Mouse (Mus musculus) inflammation-experienced regulatory T-cells, adult 6 months (primary cell): Measurements from ENCODE around the gene Helz. TPM values are rescaled to one million over a fixed set of nuclear protein-coding genes. Genes with fewer than 3 reads are reported as not detected.

ENCODE experiments used
- ATAC-seq: one replicate; pipeline ENCODE4 v1.8.0; 2017
- polyA plus RNA-seq, 3 experiments: library from polyadenylated mRNA; unstranded; fragments of 100-300 nt; shearing (Covaris generic); gene quantifications; one replicate each; pipeline ENCODE4 v1.2.1; 2017

Helz gene
- polyA plus RNA-seq, 3 experiments from 2014 or later, result 22.5 to 30.6 (median 22.6) TPM

DNA sequence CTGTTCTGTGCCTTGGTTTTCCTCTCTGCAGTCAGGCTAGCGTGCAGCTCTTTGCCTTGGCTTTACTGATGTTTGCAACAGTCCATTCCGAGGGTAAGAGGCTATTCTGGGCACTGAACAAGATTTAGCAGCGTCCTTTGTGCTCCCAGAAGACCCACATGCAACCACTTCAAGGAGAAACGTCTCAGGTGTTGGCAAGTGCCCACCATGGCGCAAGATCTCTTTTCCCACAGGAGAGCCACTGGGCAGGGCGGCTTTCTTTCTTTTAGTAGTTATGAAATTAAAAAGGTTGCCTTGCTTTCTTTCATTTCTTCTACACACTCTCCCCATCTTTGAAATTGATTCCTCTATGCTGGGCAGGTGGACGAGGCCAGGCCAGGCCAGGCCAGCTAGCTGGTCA, 181.4 kb downstream of the Helz start:
- no peak for ATAC-seq

DNA sequence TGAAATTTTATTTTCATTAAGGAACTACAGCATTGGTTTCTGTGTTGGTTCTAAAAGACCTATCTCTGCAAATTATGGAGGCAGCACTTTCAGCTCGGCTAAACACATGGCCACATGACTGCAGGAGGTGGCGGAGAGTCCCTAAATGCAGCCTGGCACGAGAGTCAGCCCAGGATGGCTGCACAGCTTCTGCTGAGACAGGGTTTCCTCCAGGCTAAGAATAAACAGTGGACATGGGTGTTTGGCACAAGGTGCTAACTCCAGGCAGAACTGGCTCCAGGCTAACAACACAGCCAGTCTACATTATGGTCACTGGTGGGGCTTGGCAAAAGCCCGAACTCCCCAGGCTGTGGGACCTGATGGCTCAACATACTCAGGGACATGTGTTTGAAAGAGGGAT, 183.2 kb downstream of the Helz start:
- no peak for ATAC-seq

DNA sequence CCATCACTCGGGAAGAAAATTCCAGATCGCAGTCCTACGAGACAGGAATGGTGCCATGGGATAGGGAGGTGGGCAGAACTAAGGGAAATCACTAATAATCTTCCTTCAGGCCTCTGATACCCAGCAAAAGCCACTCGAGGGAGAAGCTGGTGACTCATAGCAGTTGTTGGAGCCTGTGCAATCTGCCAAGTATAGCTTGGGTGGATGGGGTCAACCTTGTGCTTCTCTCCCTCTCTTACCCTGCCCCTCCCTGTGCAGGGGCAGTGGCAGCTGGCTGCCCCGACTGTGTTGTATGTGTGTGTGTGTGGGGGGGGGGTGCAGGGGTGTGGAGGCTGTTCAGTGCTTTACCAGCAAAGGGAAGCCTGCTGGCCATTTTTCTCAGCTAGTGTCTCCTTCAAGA, 183.8 kb downstream of the Helz start:
- no peak for ATAC-seq

DNA sequence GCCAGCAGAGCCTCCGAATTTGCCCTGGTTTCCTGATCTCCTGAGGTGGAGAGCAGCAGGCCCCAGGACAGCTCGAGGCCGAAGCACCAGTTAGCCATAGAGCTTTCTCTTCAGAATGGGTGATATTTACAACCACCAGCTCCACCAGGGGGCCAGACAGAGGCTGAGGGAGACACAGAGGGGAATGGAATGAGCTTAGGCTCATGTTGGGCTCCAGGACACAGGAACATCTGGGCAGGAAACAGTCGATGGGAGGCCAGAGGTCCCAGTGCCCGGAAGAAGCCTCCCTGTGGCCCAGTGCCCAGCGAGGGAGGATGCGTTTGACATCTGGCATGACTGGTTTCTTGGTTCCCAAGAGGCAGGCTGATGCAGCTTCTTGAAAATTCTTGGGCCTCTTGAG, 186.4 kb downstream of the Helz start:
- ATAC-seq, result no peak

DNA sequence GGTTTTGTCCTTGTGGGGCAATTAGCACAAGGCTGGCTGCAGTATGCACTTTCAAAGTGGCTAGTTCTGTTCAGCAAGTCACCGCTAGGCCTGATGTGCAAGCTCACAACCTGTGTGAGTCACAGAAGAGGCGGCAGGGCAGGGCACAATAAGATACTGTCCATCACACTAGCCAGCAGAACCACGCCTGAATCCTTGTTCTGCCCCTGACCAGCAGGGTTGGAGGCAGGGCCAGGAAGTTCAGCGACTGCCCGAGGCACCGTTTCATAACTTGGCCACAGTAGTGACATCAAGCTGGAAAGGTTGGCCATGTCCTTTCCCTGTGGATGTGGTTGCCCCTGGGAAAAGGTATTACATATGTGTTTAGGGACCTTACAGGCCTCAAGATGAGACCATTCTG, 190.2 kb downstream of the Helz start:
- ATAC-seq, result no peak

DNA sequence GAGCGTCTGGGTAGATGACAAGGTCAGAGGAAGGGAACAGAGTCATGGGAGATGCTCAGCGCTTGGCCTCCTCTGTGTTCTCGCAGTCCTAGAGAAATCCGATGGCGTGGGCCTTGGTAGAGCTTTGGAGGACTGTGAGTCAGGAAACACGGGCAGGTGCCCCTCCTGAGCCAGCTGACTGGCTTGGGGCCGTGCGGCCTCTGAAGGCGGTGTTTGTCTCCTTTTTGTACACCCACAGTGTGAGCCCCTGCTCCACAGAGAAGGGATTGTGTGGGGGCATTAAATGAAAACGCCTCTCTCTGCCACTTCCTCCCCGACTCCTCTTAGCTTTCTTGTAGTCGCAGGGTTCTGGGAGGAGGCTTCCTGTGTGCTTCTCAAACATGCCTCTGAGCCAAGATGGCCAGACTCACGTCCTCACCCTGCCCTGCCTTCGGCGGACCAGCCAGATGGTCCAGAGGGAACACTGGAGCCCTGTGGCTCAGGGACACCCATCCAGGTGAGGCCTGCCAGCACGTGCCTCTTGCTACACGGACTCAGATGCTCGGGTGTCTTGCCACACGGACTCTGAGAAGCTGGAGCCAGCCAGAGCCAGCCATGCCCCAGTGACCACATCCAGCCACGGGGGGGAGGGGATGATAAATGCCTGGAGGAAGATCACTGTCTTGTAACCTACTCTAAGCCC, 190.8 kb downstream of the Helz start:
- no peak for ATAC-seq

DNA sequence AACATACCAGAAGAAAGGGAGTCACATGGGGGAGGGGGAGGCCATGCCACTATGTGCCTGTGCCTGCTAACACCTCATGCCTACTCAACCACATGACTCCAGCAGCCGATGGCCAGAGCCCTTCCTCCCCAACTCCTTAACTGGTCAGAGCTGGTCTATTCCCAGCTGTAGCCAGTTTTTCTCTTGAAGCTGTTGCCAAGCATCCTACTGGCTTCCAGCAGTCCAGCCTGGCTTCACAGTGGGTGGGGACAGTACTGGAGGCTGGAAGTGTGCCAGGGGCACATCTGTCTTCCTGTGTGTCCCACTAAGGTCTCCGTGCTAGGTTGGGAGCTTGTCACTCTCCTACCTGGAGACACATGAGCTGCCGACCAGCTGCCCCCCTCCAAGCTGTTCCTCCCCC, 195.4 kb downstream of the Helz start:
- no peak for ATAC-seq

Other genes with a start within 250 kb of the Helz start
- 100 to 1,000 TPM in 2 of 3 experiments, 10 to 100 TPM in 1; 72.1 to 124 (median 106) TPM for gene Pitpnc1, start 77.2 kb upstream of the Helz start, polyA plus RNA-seq
- 100 to 1,000 TPM; 115 to 161 (median 118) TPM for gene Psmd12, start 68.4 kb upstream of the Helz start, polyA plus RNA-seq
- not detected for gene Cacng1, start 168.6 kb downstream of the Helz start, polyA plus RNA-seq
- not detected for gene Cacng4, start 246.6 kb downstream of the Helz start, polyA plus RNA-seq